Mouse (Mus musculus) R1 (cell line): ENCODE results near the gene Scgb1b15.
"Not testable (repeated sequence)": the region's sequence is repeated elsewhere in the genome, so short reads cannot be mapped to it uniquely, and the experiment has no call there.

ENCODE experiments used
- DNase-seq: peaks from one replicate; pipeline ENCODE4 v3.0.0-alpha.2; 2018; ENCODE audit warnings: low read depth, low spot score

Scgb1b15 gene

GRCm38 (mm10) chr7:32836254-32836653, at the start of gene Scgb1b15:
TSS of gene Scgb1b15 (plus strand) at chr7:32836554.
- DNase-seq, result not testable (repeated sequence)

GRCm38 (mm10) chr7:32829562-32829961, 6.8 kb upstream of the Scgb1b15 start, which contains the start of gene Scgb2b15:
TSS of gene Scgb2b15 (minus strand) at chr7:32829662.
- not testable (repeated sequence) for DNase-seq
